Mouse (Mus musculus): ENCODE measurements around the gene Shc2.

Shc2 gene

GRCm38 (mm10) chr10:79581501-79581900 is 56.2 kb downstream of the Shc2 start:
- DNase-seq (ENCODE audit: low read depth, low spot score): no peak

GRCm38 (mm10) chr10:79580811-79581210 is 56.9 kb downstream of the Shc2 start:
- peak; percentile 36 for DNase-seq (ENCODE audit: low read depth, low spot score)

- DNase-seq (ENCODE audit: low read depth, low spot score): no peak
Measured at GRCm38 (mm10) chr10:79580356-79580755, 57.4 kb downstream of the Shc2 start.

GRCm38 (mm10) chr10:79579781-79580180 is 57.9 kb downstream of the Shc2 start:
- DNase-seq (ENCODE audit: low read depth, low spot score): peak; percentile 17

GRCm38 (mm10) chr10:79578891-79579290 is 58.8 kb downstream of the Shc2 start:
- DNase-seq (ENCODE audit: low read depth, low spot score): no peak

GRCm38 (mm10) chr10:79578276-79578675 is 59.4 kb downstream of the Shc2 start:
- no peak for DNase-seq (ENCODE audit: low read depth, low spot score)

- no peak for DNase-seq (ENCODE audit: low read depth, low spot score)
Measured at GRCm38 (mm10) chr10:79577376-79577775, 60.3 kb downstream of the Shc2 start.

- peak; percentile 60 for DNase-seq (ENCODE audit: low read depth, low spot score)
Measured at GRCm38 (mm10) chr10:79575754-79576153, 62.0 kb downstream of the Shc2 start.

- no peak for DNase-seq (ENCODE audit: low read depth, low spot score)
Measured at GRCm38 (mm10) chr10:79574796-79575195, 62.9 kb downstream of the Shc2 start.

- no peak for DNase-seq (ENCODE audit: low read depth, low spot score)
Measured at GRCm38 (mm10) chr10:79574350-79574749, 63.4 kb downstream of the Shc2 start.

- DNase-seq (ENCODE audit: low read depth, low spot score): no peak
Measured at GRCm38 (mm10) chr10:79573611-79574010, 64.1 kb downstream of the Shc2 start.

- no peak for DNase-seq (ENCODE audit: low read depth, low spot score)
Measured at GRCm38 (mm10) chr10:79571314-79571713, 66.4 kb downstream of the Shc2 start.

GRCm38 (mm10) chr10:79569921-79570320 is 67.8 kb downstream of the Shc2 start:
- DNase-seq (ENCODE audit: low read depth, low spot score): no peak
